Mouse (Mus musculus) forebrain, embryonic 16.5 days (tissue): Measurements from ENCODE around the gene Smo. TPM values are rescaled to one million over a fixed set of nuclear protein-coding genes. Genes with fewer than 3 reads are reported as not detected.

Experiments used
- ATAC-seq: fragments of 200-750 bp; cut with Nextera tagmentation; 2 replicates; pipeline ENCODE4 v1.8.0; 2017; ENCODE audit warnings: mild to moderate bottlenecking, moderate library complexity
- H3K27ac ChIP-seq: fragments of 300-500 bp; sonication (generic); 2 replicates; pipeline ENCODE4 v1.5.1; 2014; ENCODE audit warnings: low read length, control low read depth
- H3K27me3 ChIP-seq: fragments of 300-500 bp; sonication (generic); replicated peaks from 2 replicates; pipeline ENCODE4 v1.6.1; 2014; ENCODE audit warnings: low read length; ENCODE audit not compliant: control insufficient read depth, insufficient read depth
- H3K36me3 ChIP-seq: fragments of 300-500 bp; sonication (generic); 2 replicates; pipeline ENCODE4 v1.6.1; 2014; ENCODE audit not compliant: control insufficient read depth, insufficient read depth
- H3K4me1 ChIP-seq: fragments of 300-500 bp; sonication (generic); replicated peaks from 2 replicates; pipeline ENCODE4 v1.6.1; 2014; ENCODE audit warnings: low read length; ENCODE audit not compliant: control insufficient read depth, insufficient read depth
- H3K4me2 ChIP-seq: fragments of 300-500 bp; sonication (generic); 2 replicates; pipeline ENCODE4 v1.6.1; 2014; ENCODE audit warnings: mild to moderate bottlenecking, low read length, control low read depth
- H3K4me3 ChIP-seq: fragments of 300-500 bp; sonication (generic); replicated peaks from 2 replicates; pipeline ENCODE4 v1.5.1; 2014; ENCODE audit warnings: mild to moderate bottlenecking, low read length, control low read depth
- H3K9ac ChIP-seq: fragments of 300-500 bp; sonication (generic); replicated peaks from 2 replicates; pipeline ENCODE4 v1.6.1; 2014; ENCODE audit warnings: low read depth, low read length, control low read depth
- H3K9me3 ChIP-seq: fragments of 300-500 bp; sonication (generic); 2 replicates; pipeline ENCODE4 v1.6.1; 2016; ENCODE audit warnings: low read length; ENCODE audit not compliant: control insufficient read depth
- WGBS: fragments of 180-500 bp; shearing (Covaris S2); extraction: QIAGEN DNeasy Blood & Tissue Kit; methylation state at CpG from one replicate; pipeline ENCODE4 v1.1.7; 2014; 5-methylcytosine and 5-hydroxymethylcytosine counted together
- polyA plus RNA-seq: library from polyadenylated mRNA; unstranded; fragments of >200 nt; fragmentation: Nextera tagmentation; extraction: Ambion mirVana; gene quantifications from 2 replicates; pipeline ENCODE4 v1.2.1, GENCODE M21; 2015

Smo gene
- polyA plus RNA-seq, 1 experiment from 2014 or later = 11.5 TPM

DNA sequence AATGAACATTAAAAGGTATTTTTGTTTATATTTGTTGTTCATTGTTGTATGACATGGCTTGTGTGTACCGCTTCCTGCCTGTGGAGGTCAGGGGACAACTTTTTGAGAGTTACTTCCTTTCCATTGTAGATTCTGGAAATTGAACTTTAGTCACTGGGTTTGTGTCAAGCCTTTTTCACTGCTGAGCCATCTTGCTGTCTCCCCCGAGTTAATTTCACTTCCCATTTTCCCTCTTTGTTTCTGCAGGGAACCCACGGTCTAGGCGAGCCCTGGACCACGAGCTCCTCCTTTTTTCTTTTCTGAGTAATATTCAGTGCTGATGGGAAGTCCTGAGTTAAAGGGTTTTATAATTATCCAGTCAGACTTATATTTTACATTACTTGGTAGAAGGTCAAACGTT is 59.3 kb downstream of the Smo start:
- 85% methylated on average over 6 of the region's 6 CpGs for WGBS
- Histone ChIP-seq H3K27ac (no peak overlapping the region), H3K4me1 (no peaks in the 10 kb centered on the region), H3K36me3 (no peaks in the 10 kb centered on the region), H3K27me3 (no peaks in the 10 kb centered on the region), H3K4me3 (no peak overlapping the region), H3K9ac (no peak overlapping the region), H3K4me2 (no peak overlapping the region), H3K9me3 (no peaks in the 10 kb centered on the region)
- ATAC-seq = no peak

- no peak overlapping the region for H3K27ac ChIP-seq
- H3K27me3 ChIP-seq = no peaks in the 10 kb centered on the region
- H3K36me3 ChIP-seq = no peaks in the 10 kb centered on the region
- no peak for ATAC-seq
- H3K4me2 ChIP-seq = no peak overlapping the region
- H3K4me1 ChIP-seq = no peaks in the 10 kb centered on the region
- no peaks in the 10 kb centered on the region for H3K9me3 ChIP-seq
- H3K4me3 ChIP-seq = no peak overlapping the region
- WGBS = 88% methylated on average over 1 of the region's 1 CpGs
- H3K9ac ChIP-seq = no peak overlapping the region
Observed at GRCm38 (mm10) chr6:29802979-29803378, 67.7 kb downstream of the Smo start.

DNA sequence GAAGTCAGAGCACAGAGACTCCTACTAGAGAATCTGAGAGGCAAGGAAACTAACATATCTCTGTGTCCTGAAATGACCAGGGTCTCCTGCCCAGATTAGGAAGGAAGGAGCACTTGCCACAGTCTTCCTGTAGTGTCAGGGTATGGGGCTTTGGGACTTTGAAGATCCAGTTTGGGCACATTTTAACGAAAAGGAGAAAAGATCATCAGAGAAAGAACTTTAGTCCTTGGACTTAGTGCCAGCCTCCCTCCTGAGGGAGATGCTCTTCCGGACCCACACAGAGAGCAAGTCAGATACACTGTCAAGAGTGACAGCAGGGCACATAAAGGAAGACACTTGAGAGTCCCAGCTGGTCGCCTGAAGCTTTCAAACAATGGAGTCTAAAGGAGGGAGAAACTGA is 68.7 kb downstream of the Smo start:
- Histone ChIP-seq H3K27ac (no peak overlapping the region), H3K9me3 (no peaks in the 10 kb centered on the region), H3K4me2 (no peak overlapping the region), H3K4me3 (no peak overlapping the region), H3K36me3 (no peaks in the 10 kb centered on the region), H3K27me3 (no peaks in the 10 kb centered on the region), H3K4me1 (no peaks in the 10 kb centered on the region), H3K9ac (no peak overlapping the region)
- 59% methylated on average over 3 of the region's 3 CpGs for WGBS
- ATAC-seq = no peak

GRCm38 (mm10) chr6:29805381-29805780 is 70.1 kb downstream of the Smo start:
- no peak for ATAC-seq
- Histone ChIP-seq H3K36me3 (no peaks in the 10 kb centered on the region), H3K4me1 (no peaks in the 10 kb centered on the region), H3K9me3 (no peaks in the 10 kb centered on the region), H3K4me2 (no peak overlapping the region), H3K27me3 (no peaks in the 10 kb centered on the region), H3K9ac (no peak overlapping the region), H3K27ac (no peak overlapping the region), H3K4me3 (no peak overlapping the region)
- 51% methylated on average over 2 of the region's 2 CpGs for WGBS

Other genes starting within 250 kb of the Smo start
- 15.4 and 17.1 TPM in 2 replicates for gene Kcp, start 227.6 kb upstream of the Smo start, polyA plus RNA-seq
- gene Irf5, start 208.9 kb upstream of the Smo start, polyA plus RNA-seq = 1.5 and 2.2 TPM in 2 replicates
- gene Tnpo3, start 125.6 kb upstream of the Smo start, polyA plus RNA-seq = 116 and 128 TPM in 2 replicates
- gene Tspan33, start 41.3 kb upstream of the Smo start, polyA plus RNA-seq = 4.7 and 6.1 TPM in 2 replicates
- gene Ahcyl2, start 32.5 kb downstream of the Smo start, polyA plus RNA-seq = 11.2 and 17.0 TPM in 2 replicates
- 4.2 and 4.9 TPM in 2 replicates for gene Strip2, start 181.5 kb downstream of the Smo start, polyA plus RNA-seq